In the genomic region with DNA sequence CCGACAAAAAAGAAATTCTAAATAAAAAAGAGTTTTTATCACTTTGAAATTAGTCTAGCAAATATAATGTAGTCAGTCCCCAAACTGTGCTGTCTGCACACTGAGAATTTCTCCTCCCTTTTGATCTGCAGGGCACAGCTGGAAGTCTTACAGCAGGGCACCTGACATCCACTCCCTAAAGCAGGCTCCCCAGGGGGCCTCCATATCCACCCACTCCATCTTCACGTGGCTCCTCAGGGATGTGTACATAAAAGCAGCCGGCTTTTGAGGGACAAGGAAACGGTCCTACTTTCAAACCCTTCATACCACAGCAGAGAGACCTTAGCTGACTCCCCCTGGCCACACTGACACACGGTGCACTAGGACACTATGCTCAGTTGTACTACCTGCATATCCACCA, we compare ENCODE assay signal across 27 mouse cellular contexts.
A peak's percentile ranks its signal among the peaks of the same experiment; 100 is the strongest.
DNase-seq lines count a peak whose midpoint lies in the region; ATAC-seq lines count a peak whose summit lies in the region.
"Had no signal": no experiment of that assay in that cellular context is flagged by ENCODE, and none has a peak within 500 bp of the region (broad histone marks: within the 10 kb centered on the region; RNA-seq: fewer than 3 reads in every experiment).

No protein-coding gene starts in this region.

- H3K27me3 ChIP-seq in forebrain, embryonic 13.5 days, result no peaks in the 10 kb centered on the region
- no peaks in the 10 kb centered on the region for H3K27me3 ChIP-seq in forebrain, embryonic 15.5 days
- H3K27me3 ChIP-seq in kidney, embryonic 16.5 days (ENCODE audit: insufficient read depth, low read length), result no peaks in the 10 kb centered on the region
- no peaks in the 10 kb centered on the region for H3K27me3 ChIP-seq in neural tube, embryonic 14.5 days (ENCODE audit: control insufficient read depth, insufficient read depth, low read length)
- H3K27me3 ChIP-seq: heart, embryonic 15.5 days; hindbrain, embryonic 12.5 days had no signal

- no peak overlapping the region for H3K4me2 ChIP-seq in forebrain, embryonic 13.5 days
- H3K4me2 ChIP-seq in forebrain, embryonic 15.5 days (replicated peaks), result no peak overlapping the region
- H3K4me2 ChIP-seq in kidney, embryonic 16.5 days (replicated peaks; ENCODE audit: low read depth, low read length), result no peak overlapping the region
- no peak overlapping the region for H3K4me2 ChIP-seq in neural tube, embryonic 14.5 days (ENCODE audit: low read depth, low read length)
- H3K4me2 ChIP-seq: heart, embryonic 15.5 days; hindbrain, embryonic 12.5 days had no signal

- 64% methylated on average over 5 of the region's 5 CpGs for WGBS in forebrain, embryonic 13.5 days
- 53% methylated on average over 5 of the region's 5 CpGs for WGBS in forebrain, embryonic 15.5 days
- WGBS in kidney, embryonic 16.5 days, result 42% methylated on average over 5 of the region's 5 CpGs
- WGBS in neural tube, embryonic 14.5 days, result 42% methylated on average over 5 of the region's 5 CpGs

- H3K4me1 ChIP-seq in forebrain, embryonic 13.5 days, result no peaks in the 10 kb centered on the region
- no peaks in the 10 kb centered on the region for H3K4me1 ChIP-seq in forebrain, embryonic 15.5 days
- 0 out of 2 replicates have a peak, but pooled peaks cover 16% of the 10 kb centered on the region for H3K4me1 ChIP-seq in kidney, embryonic 16.5 days (ENCODE audit: insufficient read depth, low read length)
- peaks cover 11% of the 10 kb centered on the region for H3K4me1 ChIP-seq in neural tube, embryonic 14.5 days (ENCODE audit: control insufficient read depth, insufficient read depth, low read length)
- H3K4me1 ChIP-seq: hindbrain, embryonic 12.5 days; midbrain, embryonic 10.5 days had no signal

- H3K27ac ChIP-seq in forebrain, embryonic 13.5 days, result no peak overlapping the region
- H3K27ac ChIP-seq in forebrain, embryonic 15.5 days (replicated peaks), result no peak overlapping the region
- no peak overlapping the region for H3K27ac ChIP-seq in kidney, embryonic 16.5 days (ENCODE audit: low read length)
- 0 out of 2 replicates have a peak overlapping the region, but pooled peaks have one; percentile 18 for H3K27ac ChIP-seq in neural tube, embryonic 14.5 days (ENCODE audit: low read depth, low read length)
- H3K27ac ChIP-seq: heart, embryonic 15.5 days; hindbrain, embryonic 12.5 days; liver, embryonic 14.5 days; midbrain, embryonic 10.5 days had no signal

- H3K4me3 ChIP-seq in forebrain, embryonic 13.5 days, result no peak overlapping the region
- no peak overlapping the region for H3K4me3 ChIP-seq in forebrain, embryonic 15.5 days
- no peak overlapping the region for H3K4me3 ChIP-seq in kidney, embryonic 16.5 days (ENCODE audit: low read length)
- no peak overlapping the region for H3K4me3 ChIP-seq in neural tube, embryonic 14.5 days (ENCODE audit: low read depth, low read length)
- H3K4me3 ChIP-seq: erythroblast, embryonic 14.5 days; heart, embryonic 10.5 days; heart, embryonic 15.5 days; hindbrain, embryonic 12.5 days; midbrain, embryonic 10.5 days had no signal

- DNase-seq in kidney, adult 11 months, result no peak
- no peak for DNase-seq in neural tube, embryonic 10.5 days (ENCODE audit: extremely low spot score, low spot score)
- DNase-seq in layer of hippocampus, postnatal 36 days, result no peak
- DNase-seq: adrenal gland, adult 8-10 months; cerebellum, adult 11 months; cerebellum, adult 9-10 months; embryo, embryonic 11 days; gastrocnemius, postnatal 14 days; kidney, adult 2 months; kidney, postnatal 14 days; layer of hippocampus, adult 9-11 months; liver; lung, adult 2 months; lung, postnatal 14 days; right cerebral cortex, postnatal 4 days; thymus, adult 2 months; thymus, postnatal 36 days had no signal

- ATAC-seq in forebrain, embryonic 13.5 days, result peak; percentile 19; the same call in 1 of the 2 replicates
- ATAC-seq in forebrain, embryonic 15.5 days (replicated peaks), result no peak
- ATAC-seq in kidney, embryonic 16.5 days (ENCODE audit: low FRiP score, low TSS enrichment), result 0 out of 2 replicates have a peak, but pooled peaks have one; percentile 24
- no peak for ATAC-seq in neural tube, embryonic 14.5 days (ENCODE audit: low read depth)

- no peaks in the 10 kb centered on the region for H3K9me3 ChIP-seq in forebrain, embryonic 13.5 days (replicated peaks)
- H3K9me3 ChIP-seq in forebrain, embryonic 15.5 days, result no peaks in the 10 kb centered on the region
- no peaks in the 10 kb centered on the region for H3K9me3 ChIP-seq in kidney, embryonic 16.5 days (ENCODE audit: low read length)
- no peaks in the 10 kb centered on the region for H3K9me3 ChIP-seq in neural tube, embryonic 14.5 days (ENCODE audit: control insufficient read depth, low read length)
- H3K9me3 ChIP-seq: heart, embryonic 10.5 days; heart, embryonic 15.5 days; hindbrain, embryonic 12.5 days; midbrain, embryonic 10.5 days had no signal

- H3K36me3 ChIP-seq in forebrain, embryonic 13.5 days (ENCODE audit: poor library complexity, severe bottlenecking), result 0 out of 2 replicates have a peak, but pooled peaks cover 4% of the 10 kb centered on the region
- no peaks in the 10 kb centered on the region for H3K36me3 ChIP-seq in forebrain, embryonic 15.5 days
- 0 out of 2 replicates have a peak, but pooled peaks cover 3% of the 10 kb centered on the region for H3K36me3 ChIP-seq in kidney, embryonic 16.5 days (ENCODE audit: insufficient read depth, low read length)
- no peaks in the 10 kb centered on the region for H3K36me3 ChIP-seq in neural tube, embryonic 14.5 days (ENCODE audit: control insufficient read depth, insufficient read depth, low read length)
- H3K36me3 ChIP-seq: hindbrain, embryonic 12.5 days had no signal

- no peak overlapping the region for H3K9ac ChIP-seq in forebrain, embryonic 13.5 days
- no peak overlapping the region for H3K9ac ChIP-seq in forebrain, embryonic 15.5 days (replicated peaks)
- H3K9ac ChIP-seq in kidney, embryonic 16.5 days (replicated peaks; ENCODE audit: low read length), result no peak overlapping the region
- H3K9ac ChIP-seq in neural tube, embryonic 14.5 days (replicated peaks; ENCODE audit: low read depth, low read length), result no peak overlapping the region
- H3K9ac ChIP-seq: heart, embryonic 15.5 days; hindbrain, embryonic 12.5 days; liver, embryonic 14.5 days had no signal

Comparison
In these comparisons a context has a peak if more than half of its experiments do, and no peak if none do; other contexts are left out.
1. ATAC-seq: peak in forebrain, embryonic 13.5 days (single experiment) and kidney, embryonic 16.5 days (single experiment); none in forebrain, embryonic 15.5 days (single experiment) and neural tube, embryonic 14.5 days (single experiment).